Mouse (Mus musculus) embryo, embryonic 10.5 days (tissue): ENCODE measurements around the gene Cib1.

ENCODE experiments used
- DNase-seq: peaks from one replicate; pipeline ENCODE4 v3.0.0-alpha.2; 2015; ENCODE audit warnings: low spot score

The Cib1 gene

GRCm38 (mm10) chr7:80232489-80233029 is at the start of gene Cib1, which contains the start of gene Gdpgp1:
Gene Cib1 (minus strand): TSS chr7:80232813.
Gene Gdpgp1 (plus strand): TSS chr7:80232865.
- peak; percentile 99 for DNase-seq

DNA sequence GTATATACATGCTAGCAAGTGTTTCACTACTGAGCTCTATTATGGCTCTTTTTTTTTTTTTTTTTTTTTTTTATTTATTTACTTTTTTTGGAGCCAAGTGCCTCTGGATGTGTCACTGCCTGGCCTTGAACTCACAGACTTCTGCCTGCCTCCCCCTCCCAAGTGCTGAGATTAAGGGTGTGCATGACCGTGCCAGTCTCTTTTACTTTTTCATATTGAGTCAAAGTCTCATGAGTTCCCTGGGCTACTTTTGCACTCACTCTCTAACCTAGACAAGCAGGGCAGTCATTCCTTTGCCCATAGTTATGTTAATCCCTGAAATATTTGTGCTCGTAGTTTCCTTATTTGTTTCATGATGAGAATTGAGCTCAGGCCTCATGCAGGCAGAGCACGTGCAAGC is 49.0 kb upstream of the Cib1 start:
- no peak for DNase-seq

- DNase-seq = no peak
Measured at GRCm38 (mm10) chr7:80280998-80281397, 48.4 kb upstream of the Cib1 start.

DNA sequence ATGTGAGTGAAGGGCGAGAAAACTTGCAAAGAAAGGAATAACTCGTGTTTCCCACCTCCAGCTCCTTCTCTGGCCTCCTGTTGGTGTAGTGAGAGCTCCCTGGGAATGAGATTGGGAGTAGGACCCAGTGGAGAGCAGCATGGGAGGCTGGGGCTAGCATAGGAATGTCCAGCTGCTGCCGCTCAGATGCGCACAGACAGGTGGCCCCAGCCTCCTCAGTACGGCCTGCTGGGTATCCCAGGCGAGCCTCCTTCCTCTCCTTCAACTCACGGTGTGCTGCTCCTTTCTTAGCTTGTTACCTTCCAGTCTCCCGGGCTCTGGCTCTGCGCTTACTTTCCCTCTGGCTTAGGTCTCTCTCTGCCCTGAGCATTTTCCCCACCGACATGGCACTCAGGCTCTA is 47.4 kb upstream of the Cib1 start:
- DNase-seq = no peak

DNA sequence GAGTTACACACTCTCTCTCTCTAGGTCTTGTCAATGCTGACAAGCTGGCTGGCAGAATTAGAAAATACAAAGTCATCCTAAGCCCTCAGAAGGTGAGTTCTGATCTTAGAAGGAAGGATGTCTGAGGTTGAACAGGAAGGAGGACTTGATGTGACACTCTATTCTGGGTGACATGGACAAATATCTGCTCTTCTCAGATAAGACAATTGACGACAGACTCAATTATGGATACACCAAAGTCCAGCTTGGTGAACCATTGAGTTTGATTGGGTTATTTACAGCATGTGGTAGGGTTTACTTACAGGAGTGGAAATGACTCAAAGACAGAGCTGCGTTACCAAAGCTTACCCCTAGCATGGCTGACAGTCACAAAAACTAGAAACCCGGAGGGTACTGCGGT is 43.8 kb upstream of the Cib1 start:
- DNase-seq = no peak

DNA sequence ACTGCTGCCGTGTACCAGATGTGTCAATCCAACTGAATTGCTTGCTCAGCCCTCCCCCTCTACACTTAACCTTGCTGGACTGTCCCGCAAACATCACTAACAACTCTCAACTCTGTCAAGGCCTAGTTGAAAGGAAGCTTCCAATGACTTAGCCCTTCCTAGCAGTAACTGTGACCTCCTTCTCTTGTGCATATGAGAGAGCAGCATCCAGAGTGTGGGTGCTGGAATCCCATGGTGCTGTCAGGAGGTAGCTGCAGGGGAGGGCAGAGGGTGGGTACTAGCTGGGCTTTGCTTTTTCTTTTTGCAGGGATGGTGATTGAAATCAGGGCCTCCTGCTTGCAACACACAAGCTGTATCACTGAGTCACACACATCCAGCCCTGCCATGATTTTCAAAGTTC is 40.8 kb upstream of the Cib1 start:
- no peak for DNase-seq

DNA sequence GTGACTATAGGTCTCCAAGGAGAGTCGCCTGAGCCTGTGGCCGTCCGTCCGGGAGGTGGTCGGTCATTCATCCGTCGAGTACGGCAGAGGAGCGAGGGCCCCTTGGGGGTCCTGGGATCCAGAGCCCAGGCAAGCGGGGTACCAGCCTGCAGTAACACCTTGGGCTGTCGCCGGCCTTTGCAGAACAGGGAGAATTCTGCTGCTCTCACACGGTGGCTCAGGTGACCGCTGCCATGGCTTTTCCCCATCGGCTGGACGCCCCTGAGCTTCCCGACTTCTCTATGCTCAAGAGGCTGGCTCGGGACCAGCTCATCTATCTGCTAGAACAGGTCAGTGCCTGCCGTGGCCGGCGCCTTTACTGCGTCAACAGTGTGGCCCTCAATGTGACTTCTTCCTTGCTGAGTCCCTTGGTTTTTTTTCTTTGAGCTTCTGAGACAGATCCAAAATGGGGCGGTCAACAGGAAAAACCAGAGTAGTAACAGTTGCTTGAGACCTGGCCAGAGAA is 37.2 kb upstream of the Cib1 start:
- DNase-seq = peak; percentile 37

DNA sequence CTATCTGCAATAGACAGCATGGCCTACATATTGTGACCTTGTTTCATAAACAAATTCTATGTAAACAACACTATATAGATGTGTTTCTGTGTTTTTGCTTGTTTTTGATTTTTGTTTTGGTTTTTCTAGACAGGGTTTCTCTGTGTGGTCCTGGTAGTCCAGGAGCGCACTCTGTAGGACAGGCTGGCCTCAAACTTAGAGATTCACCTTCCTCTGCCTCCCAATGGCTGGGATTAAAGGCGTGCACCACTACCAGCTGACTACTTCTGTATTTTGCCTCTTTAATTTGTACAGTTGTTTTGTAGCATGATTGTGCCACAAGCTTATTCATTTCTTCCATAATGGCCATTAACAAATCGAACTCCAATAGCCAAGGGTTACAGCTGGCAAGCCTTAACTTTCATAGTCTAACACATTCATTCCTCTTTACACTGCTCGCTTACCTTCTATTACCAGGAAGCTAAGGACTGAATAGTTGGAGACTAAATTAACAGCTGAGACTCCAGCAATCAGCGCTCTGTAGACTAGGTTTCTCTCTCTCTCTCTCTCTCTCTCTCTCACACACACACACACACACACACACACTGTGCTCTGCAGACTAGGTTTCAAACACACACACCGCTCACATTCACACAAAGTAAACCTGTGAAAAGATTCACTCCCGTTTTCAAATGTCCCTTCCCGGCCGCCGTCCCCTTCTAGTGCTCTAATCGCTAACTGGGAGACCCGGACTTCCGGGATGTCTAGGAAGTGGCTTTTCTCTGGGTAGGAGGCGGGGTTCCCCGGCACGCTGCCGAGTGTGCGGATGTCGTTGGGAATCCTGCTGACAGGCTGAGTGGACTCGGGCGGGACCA is 36.5 kb upstream of the Cib1 start, which contains the start of gene Vps33b:
Vps33b (plus strand) TSS at position 753 of the 854 bp plus-strand sequence.
- DNase-seq = peak; percentile 98

DNA sequence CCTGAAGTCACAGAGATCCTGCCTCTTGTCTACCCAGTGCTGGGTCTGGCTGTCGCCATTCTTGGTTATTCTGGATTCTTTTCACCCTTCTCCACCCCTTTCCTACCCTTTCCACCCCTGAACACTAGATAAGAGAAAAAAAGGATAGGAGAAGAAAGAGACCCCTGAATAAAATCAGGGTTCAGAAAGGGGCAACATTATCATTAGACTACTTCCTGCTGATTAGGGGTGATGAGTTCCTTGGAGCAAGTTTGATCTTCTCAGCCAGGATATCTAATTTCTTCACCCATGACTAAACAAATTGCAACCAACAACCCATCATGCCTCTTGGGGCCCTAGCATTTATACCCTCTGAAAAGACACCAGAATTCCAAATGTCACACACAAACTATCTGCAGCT is 35.2 kb upstream of the Cib1 start:
- DNase-seq = no peak

- DNase-seq = no peak
Measured at GRCm38 (mm10) chr7:80264606-80265005, 32.0 kb upstream of the Cib1 start.

- peak; percentile 38 for DNase-seq
Measured at GRCm38 (mm10) chr7:80261372-80261990, 28.9 kb upstream of the Cib1 start.

- DNase-seq = peak; percentile 95
Measured at GRCm38 (mm10) chr7:80260625-80261371, 28.2 kb upstream of the Cib1 start, which contains the start of gene Ngrn. Gene Ngrn (plus strand): TSS chr7:80261215.

DNA sequence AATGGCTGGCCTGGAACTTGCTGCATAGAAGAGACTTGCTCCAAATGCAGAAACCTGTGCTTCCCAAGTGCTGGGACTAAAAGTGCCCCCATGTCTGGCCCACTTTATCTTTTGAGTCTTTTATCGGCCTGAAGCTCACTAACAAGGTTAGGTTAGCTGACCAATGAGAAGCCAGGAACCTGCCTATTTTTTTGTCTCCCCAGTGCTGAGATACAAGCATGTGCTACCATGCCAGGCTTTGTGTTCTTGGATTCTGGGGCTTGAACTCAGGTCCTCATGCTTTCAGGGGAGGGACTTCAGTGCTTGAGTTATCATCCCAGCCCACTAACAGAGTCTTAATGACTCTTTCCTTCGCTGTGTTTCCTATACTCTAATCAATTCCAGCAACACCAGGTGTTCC is 25.1 kb upstream of the Cib1 start:
- no peak for DNase-seq

DNA sequence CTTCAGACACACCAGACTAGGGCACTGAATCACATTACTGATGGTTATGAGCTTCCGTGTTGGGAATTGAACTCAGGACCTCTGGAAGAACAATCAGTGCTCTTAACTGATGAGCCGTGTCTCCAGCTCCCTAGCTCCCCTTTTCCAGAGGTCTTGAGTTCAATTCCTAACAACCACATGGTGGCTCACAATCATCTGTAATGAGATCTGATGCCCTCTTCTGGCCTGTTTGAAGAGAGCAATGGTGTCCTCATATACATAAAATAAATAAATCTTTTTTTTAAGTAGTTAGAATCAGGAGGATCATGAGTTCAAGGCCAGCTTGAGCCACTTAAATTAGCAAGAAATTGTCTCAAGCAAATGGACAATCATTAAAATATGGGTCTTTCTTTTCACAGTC is 23.4 kb upstream of the Cib1 start:
- DNase-seq = no peak

GRCm38 (mm10) chr7:80252886-80253285 is 20.3 kb upstream of the Cib1 start:
- DNase-seq = no peak

DNA sequence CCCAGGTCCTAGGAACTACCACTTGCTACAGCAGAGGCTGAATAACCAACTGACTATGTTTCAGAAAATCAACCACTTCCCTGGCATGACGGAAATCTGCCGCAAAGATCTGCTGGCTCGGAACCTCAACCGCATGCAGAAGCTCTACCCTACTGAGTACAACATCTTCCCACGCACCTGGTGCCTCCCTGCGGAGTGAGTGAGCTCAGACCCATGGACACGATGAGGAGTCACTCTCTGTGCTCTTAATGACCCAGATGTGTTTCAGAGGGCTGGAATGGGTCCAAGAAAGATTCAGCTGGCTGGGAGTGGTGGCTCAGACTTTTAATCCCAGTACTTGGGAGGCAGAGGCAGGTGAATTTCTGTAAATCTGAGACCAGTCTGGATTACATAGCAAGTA is 19.8 kb upstream of the Cib1 start:
- no peak for DNase-seq

- DNase-seq = no peak
Measured at GRCm38 (mm10) chr7:80246859-80247258, 14.2 kb upstream of the Cib1 start.

- peak; percentile 99 for DNase-seq
Measured at GRCm38 (mm10) chr7:80246148-80246721, 13.6 kb upstream of the Cib1 start, which contains the start of gene Ttll13. Gene Ttll13 (plus strand): TSS chr7:80246376.

GRCm38 (mm10) chr7:80244851-80245250 is 12.2 kb upstream of the Cib1 start:
- no peak for DNase-seq

GRCm38 (mm10) chr7:80241661-80242060 is 9.0 kb upstream of the Cib1 start:
- no peak for DNase-seq

GRCm38 (mm10) chr7:80238542-80238941 is 5.9 kb upstream of the Cib1 start:
- DNase-seq = no peak

DNA sequence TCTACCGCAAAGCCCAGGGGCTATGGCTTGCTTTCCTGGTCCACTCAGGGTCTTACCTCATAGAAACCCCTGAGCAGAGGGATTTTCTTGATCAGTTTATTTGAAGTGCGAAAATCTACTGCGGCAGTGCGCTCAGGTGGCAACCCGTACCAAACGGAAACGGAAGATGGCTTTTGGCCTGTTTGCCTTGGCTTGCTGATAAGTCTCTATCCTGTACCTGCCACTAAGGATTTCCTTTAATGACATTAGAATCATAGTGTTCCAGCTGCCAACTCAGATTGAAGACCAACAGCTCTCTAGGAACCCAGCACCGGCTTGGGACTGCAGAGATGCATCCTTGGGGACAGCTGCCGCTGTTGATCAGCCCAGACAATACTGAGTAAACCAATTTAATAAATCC is 1.2 kb upstream of the Cib1 start:
- DNase-seq = no peak
